Mouse (Mus musculus): Measurements from ENCODE around the gene Tmem129.

DNA sequence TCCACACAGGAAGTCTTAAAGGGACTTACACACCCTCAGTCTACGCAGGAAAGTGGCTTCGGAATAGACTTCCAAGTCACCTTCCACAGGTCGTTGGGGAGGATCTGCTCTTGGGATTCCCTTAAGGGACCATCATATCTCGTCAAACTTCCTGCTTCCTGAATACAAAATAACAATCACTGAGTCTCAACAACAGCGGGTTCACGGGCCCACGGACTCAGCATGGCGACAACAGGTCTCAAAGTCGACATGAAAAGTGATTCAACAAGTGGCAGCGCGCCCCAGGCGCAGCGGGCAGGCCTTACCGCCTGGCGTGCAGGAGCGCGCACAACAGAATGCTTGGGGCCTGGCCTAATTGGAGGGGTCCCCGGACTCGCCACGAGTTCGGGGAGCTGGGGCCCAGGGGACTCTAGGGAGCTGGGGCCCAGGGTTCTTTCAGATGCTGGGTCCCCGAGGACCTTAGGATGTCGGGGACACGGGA is 29.4 kb downstream of the Tmem129 start:
- TF ChIP-seq EP300 (IDR thresholded peaks at IDR 0.05; ENCODE audit: low read depth) (no peak), CTCF (IDR thresholded peaks at IDR 0.05; ENCODE audit: low read depth) (0 out of 2 replicates have a peak, but pooled peaks have one; percentile 8)
